Mouse (Mus musculus): ENCODE results near the gene Nmrk2. TPM values are rescaled to one million over a fixed set of nuclear protein-coding genes. Genes with fewer than 3 reads are reported as not detected.

Nmrk2 gene
- polyA plus RNA-seq, 1 experiment: not detected

DNA sequence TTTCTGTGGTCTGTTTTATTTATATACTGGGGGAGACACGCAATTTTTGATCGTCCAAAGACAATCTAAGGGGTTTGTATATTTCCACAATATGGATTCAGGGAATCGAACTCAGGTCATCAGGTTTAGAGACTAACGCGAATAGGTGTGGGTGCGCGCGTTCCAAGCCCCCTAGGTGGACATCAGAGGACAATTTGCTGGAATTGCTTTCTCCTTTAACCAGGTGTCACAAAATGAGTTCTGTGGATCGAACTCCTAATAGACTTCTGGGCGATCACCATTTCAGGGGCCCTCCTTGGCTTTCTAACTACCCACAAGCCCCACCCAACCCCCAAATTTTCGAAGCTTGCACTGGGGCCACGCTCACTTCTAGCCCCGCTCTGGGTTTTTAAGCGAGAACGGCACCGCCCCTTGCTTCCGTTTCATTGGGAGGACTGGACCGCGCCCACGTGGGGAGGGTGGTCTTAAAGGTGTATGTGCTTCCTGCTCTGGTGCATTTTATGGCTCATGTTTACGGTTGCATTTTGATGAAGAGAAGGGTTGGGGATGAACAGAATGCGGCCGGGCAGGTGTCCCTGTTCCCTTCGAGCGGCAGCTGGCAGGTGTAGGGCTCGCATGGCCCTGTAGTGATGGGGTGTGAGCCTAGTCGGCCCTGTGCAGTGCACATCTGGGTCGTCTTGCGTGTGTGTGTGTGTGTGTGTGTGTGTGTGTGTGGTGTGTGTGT is 33.2 kb downstream of the Nmrk2 start:
- Histone ChIP-seq H3K4me3 (ENCODE audit: control insufficient read depth, low read depth, low read length) (peak overlapping the region; percentile 85), H3K36me3 (ENCODE audit: control insufficient read depth, insufficient read depth, low read length) (no peaks in the 10 kb centered on the region; the same call in 1 of the 2 replicates), H3K4me1 (ENCODE audit: control insufficient read depth, insufficient read depth, low read length) (peaks cover 20% of the 10 kb centered on the region), H3K27ac (ENCODE audit: control insufficient read depth, insufficient read depth, low read depth, low read length) (peak overlapping the region; percentile 59), H3K27me3 (ENCODE audit: control insufficient read depth, insufficient read depth, low read length) (no peaks in the 10 kb centered on the region)
- TF ChIP-seq POLR2A (IDR thresholded peaks at IDR 0.05; ENCODE audit: control insufficient read depth, low read depth, low read length): 0 out of 2 replicates have a peak, but pooled peaks have one; percentile 25
- no peak for TF ChIP-seq CTCF (IDR thresholded peaks at IDR 0.05; ENCODE audit: control insufficient read depth, insufficient read depth, insufficient replicate concordance, low read depth, low read length)

DNA sequence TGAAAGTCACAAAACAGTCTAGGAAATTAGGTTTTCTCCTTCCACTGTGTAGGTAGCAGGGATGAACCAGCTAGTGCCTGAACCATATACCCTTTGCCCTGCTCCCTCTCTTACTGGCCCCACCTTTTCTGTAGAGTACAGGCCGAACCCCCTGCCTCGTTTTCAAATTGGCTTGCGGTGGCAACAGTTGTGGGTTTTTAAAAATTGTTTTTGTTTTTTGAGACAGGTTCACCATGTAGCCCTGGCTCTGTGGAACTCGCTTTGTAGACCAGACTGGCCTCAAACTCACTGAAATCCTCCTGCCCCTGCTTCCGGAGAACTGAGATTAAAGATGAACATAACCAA is 33.8 kb downstream of the Nmrk2 start:
- Histone ChIP-seq H3K4me3 (ENCODE audit: control insufficient read depth, low read depth, low read length) (peak overlapping the region; percentile 85), H3K27me3 (ENCODE audit: control insufficient read depth, insufficient read depth, low read length) (no peaks in the 10 kb centered on the region), H3K27ac (ENCODE audit: control insufficient read depth, insufficient read depth, low read depth, low read length) (peak overlapping the region; percentile 59), H3K36me3 (ENCODE audit: control insufficient read depth, insufficient read depth, low read length) (no peaks in the 10 kb centered on the region; the same call in 1 of the 2 replicates), H3K4me1 (ENCODE audit: control insufficient read depth, insufficient read depth, low read length) (peaks cover 16% of the 10 kb centered on the region)
- no peak for TF ChIP-seq POLR2A (IDR thresholded peaks at IDR 0.05; ENCODE audit: control insufficient read depth, low read depth, low read length)
- TF ChIP-seq CTCF (IDR thresholded peaks at IDR 0.05; ENCODE audit: control insufficient read depth, insufficient read depth, insufficient replicate concordance, low read depth, low read length): no peak

DNA sequence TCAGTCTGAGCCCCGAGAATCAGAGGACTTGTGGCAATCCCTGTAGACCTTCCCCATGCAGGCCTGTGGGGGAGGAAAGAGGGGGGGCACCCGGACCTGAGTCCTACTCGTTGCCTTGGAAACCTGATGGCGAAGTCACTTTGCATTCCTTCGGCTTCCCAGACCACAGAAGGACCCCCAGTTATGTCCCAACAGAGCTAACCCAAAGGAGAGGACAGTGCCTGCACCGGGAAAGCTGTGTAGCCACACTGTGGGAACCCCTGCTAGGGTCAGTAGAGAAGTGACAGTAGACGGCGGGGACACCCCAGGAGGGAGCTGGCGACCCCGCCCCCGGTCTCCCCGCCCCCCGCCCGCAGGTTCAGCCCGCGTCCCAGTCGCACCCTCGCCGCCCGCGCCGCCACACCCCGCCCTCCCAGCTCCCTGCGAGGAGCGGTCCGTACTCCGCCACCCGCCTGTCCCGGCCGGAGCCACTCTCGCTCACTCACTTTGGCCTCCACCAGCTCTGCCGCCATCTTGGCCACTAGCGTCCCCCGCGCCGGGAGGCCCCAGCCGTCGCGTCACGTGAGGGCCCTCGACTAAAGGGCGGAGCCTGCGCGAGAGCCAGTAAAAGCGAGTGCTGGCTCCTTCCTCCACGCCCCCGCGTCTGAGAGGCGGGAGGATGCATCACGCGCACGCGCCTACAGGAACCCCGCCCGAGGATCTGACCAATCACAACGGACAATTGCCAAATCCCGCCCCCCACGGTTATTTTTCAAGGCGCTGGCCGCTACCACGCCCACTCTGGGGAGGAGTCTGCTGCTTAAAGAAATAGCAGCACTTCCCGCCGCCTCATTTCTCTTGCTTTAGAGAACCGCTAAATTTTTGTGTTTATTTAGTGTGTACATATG is 34.4 kb downstream of the Nmrk2 start, which contains the start of gene Pias4:
TSS of gene Pias4 (minus strand) at position 724 of the 887 bp plus-strand sequence.
- Histone ChIP-seq H3K27me3 (ENCODE audit: control insufficient read depth, insufficient read depth, low read length) (no peaks in the 10 kb centered on the region), H3K4me3 (ENCODE audit: control insufficient read depth, low read depth, low read length) (peak within 1 kb of the TSS; percentile 85), H3K4me1 (ENCODE audit: control insufficient read depth, insufficient read depth, low read length) (peaks cover 12% of the 10 kb centered on the region), H3K27ac (ENCODE audit: control insufficient read depth, insufficient read depth, low read depth, low read length) (peak within 1 kb of the TSS; percentile 59), H3K36me3 (ENCODE audit: control insufficient read depth, insufficient read depth, low read length) (no peaks in the 10 kb centered on the region; the same call in none of the 2 replicates)
- TF ChIP-seq CTCF (IDR thresholded peaks at IDR 0.05; ENCODE audit: control insufficient read depth, insufficient read depth, insufficient replicate concordance, low read depth, low read length) (no peak), POLR2A (IDR thresholded peaks at IDR 0.05; ENCODE audit: control insufficient read depth, low read depth, low read length) (peak; percentile 89)

DNA sequence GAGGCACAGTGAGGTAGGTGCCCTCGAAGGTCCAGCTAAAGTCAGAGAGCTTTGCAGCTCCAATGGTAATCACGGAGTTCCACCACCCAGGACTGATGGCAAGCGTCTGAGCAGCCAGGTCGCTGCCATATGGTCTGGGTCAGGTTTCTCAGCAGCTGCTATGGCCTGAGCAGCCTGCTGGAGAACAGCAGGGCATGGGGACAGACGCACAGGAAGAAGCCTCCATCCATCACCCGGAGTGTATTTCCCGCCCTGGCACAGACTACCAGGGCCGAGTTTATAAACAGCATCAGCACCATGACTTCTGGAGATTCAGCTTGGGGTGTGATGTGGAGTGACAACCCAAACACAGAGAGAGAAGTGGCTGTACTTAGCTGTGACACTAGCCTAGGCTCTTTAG is 36.7 kb downstream of the Nmrk2 start:
- no peaks in the 10 kb centered on the region; the same call in none of the 2 replicates for H3K36me3 ChIP-seq (ENCODE audit: control insufficient read depth, insufficient read depth, low read length)
- no peaks in the 10 kb centered on the region for H3K27me3 ChIP-seq (ENCODE audit: control insufficient read depth, insufficient read depth, low read length)
- no peak overlapping the region for H3K4me3 ChIP-seq (ENCODE audit: control insufficient read depth, low read depth, low read length)
- H3K4me1 ChIP-seq (ENCODE audit: control insufficient read depth, insufficient read depth, low read length): peaks cover 12% of the 10 kb centered on the region
- no peak overlapping the region for H3K27ac ChIP-seq (ENCODE audit: control insufficient read depth, insufficient read depth, low read depth, low read length)
- TF ChIP-seq CTCF (IDR thresholded peaks at IDR 0.05; ENCODE audit: control insufficient read depth, insufficient read depth, insufficient replicate concordance, low read depth, low read length): no peak
- TF ChIP-seq POLR2A (IDR thresholded peaks at IDR 0.05; ENCODE audit: control insufficient read depth, low read depth, low read length): no peak

DNA sequence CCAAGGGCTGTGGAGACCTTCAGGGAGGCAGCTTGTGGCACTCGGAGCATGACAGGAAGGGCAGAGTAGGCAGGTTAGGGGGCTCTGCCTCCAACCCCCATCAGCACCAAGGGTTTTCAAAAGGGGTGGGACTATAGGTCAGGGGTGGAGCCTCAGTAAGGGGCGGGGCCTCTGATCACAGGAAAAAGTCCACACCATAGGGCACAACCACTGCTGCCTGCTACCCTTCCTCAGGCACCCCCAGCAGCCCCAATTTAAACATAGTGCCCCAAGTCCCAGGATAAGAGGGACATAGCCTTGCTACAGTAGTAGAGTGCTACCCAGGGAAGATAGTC is 39.6 kb downstream of the Nmrk2 start:
- H3K27me3 ChIP-seq (ENCODE audit: control insufficient read depth, insufficient read depth, low read length): no peaks in the 10 kb centered on the region
- no peak overlapping the region for H3K4me3 ChIP-seq (ENCODE audit: control insufficient read depth, low read depth, low read length)
- H3K27ac ChIP-seq (ENCODE audit: control insufficient read depth, insufficient read depth, low read depth, low read length): no peak overlapping the region
- peaks cover 5% of the 10 kb centered on the region for H3K4me1 ChIP-seq (ENCODE audit: control insufficient read depth, insufficient read depth, low read length)
- no peaks in the 10 kb centered on the region; the same call in none of the 2 replicates for H3K36me3 ChIP-seq (ENCODE audit: control insufficient read depth, insufficient read depth, low read length)
- TF ChIP-seq CTCF (IDR thresholded peaks at IDR 0.05; ENCODE audit: control insufficient read depth, insufficient read depth, insufficient replicate concordance, low read depth, low read length): no peak
- no peak for TF ChIP-seq POLR2A (IDR thresholded peaks at IDR 0.05; ENCODE audit: control insufficient read depth, low read depth, low read length)

DNA sequence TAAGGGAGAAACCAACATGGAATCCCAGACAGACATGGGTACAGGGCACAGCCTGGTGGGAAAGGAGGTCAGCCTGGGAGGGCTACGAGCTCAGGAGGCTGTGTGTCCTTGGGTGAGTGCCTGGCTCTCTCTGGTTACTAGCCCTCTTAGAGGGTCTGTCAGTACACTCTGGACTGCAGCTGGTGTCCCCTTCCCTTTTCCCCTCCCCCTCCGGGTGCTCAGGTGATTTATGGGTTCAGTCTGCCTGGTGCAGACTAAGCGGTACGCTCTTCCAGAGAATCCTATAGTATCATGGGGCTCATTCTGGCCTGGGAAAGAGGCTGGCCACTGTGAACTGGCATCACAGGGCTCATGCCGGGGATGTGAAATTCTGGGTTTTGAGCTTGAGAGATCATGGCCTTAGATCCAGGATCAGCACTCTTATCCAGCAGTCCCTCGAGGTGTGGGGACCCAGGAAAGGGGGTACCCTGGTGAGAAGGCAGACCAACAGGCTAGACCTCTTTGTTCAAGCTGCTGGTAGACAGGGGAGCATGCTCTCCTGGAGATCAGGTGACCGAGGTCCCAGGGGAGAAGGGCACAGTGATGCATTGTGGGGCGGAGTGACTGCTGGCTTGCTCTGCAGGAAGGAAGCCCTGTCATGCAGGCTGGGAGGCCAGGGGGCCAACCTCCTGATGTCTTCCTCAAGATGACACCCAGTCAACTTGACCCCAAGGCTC is 40.1 kb downstream of the Nmrk2 start:
- TF ChIP-seq CTCF (IDR thresholded peaks at IDR 0.05; ENCODE audit: control insufficient read depth, insufficient read depth, insufficient replicate concordance, low read depth, low read length): no peak
- no peak for TF ChIP-seq POLR2A (IDR thresholded peaks at IDR 0.05; ENCODE audit: control insufficient read depth, low read depth, low read length)

More for the DNA sequence above, 40.1 kb downstream of the Nmrk2 start:
- Histone ChIP-seq H3K27ac (ENCODE audit: control insufficient read depth, insufficient read depth, low read depth, low read length) (no peak overlapping the region), H3K27me3 (ENCODE audit: control insufficient read depth, insufficient read depth, low read length) (no peaks in the 10 kb centered on the region), H3K4me1 (ENCODE audit: control insufficient read depth, insufficient read depth, low read length) (peaks cover under 1% of the 10 kb centered on the region), H3K36me3 (ENCODE audit: control insufficient read depth, insufficient read depth, low read length) (no peaks in the 10 kb centered on the region; the same call in none of the 2 replicates), H3K4me3 (ENCODE audit: control insufficient read depth, low read depth, low read length) (no peak overlapping the region)

All from testis, adult 2 months (tissue).